Mouse (Mus musculus) megakaryocyte, embryonic 14.5 days (primary cell): ENCODE measurements around the gene Pip5k1a.

Experiments
- FLI1 ChIP-seq: IDR thresholded peaks from 2 replicates; pipeline ENCODE4 v1.6.1; 2012; ENCODE audit warnings: low read length, inconsistent platforms, mixed read lengths
- GATA1 ChIP-seq: IDR thresholded peaks from 3 replicates; pipeline ENCODE4 v1.6.1; 2012; ENCODE audit warnings: mixed read lengths, low read length, inconsistent platforms, borderline replicate concordance

- TF ChIP-seq GATA1 (no peak), FLI1 (no peak)
These were observed 4.4 kb upstream of the Pip5k1a start, which contains the start of gene Vps72 for GRCm38 (mm10) chr3:95110911-95111726.
